Mouse (Mus musculus): ENCODE measurements around the gene Gm28042.

Gm28042 gene

DNA sequence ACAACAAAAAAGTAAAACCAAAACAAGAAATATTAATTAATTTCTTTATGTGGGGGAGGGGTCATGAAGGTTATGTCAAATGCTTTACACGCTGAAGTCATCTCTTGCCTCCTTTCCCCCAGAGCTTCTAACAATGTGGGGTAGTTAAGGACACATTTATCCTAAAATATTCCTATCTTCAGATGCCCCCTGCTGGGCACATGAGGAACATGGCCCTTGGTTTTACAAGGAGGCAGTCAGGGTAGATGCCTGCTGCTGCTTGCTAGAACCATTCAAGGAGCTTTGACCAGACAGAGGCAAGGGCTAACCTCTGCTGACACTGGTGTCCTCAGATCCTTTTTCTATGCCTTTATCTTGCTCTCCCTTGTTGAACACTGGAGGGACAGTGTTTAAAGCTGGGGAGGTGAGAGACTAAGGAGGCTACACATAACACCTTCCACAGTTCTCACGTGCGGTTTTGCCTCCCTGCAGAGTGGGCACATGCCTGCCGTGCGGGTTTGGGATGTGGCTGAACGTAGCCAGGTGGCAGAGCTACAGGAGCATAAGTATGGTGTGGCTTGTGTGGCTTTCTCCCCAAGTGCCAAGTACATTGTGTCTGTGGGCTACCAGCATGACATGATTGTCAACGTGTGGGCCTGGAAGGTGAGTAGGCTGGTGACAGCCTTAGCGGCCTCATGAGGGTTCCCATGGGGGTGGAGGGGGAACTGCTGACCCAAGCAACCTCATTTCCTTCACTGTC lies 15.7 kb upstream of the Gm28042 start:
- peak; percentile 29 to 50 for DNase-seq (ENCODE audit: low spot score in 2 of 2)

DNA sequence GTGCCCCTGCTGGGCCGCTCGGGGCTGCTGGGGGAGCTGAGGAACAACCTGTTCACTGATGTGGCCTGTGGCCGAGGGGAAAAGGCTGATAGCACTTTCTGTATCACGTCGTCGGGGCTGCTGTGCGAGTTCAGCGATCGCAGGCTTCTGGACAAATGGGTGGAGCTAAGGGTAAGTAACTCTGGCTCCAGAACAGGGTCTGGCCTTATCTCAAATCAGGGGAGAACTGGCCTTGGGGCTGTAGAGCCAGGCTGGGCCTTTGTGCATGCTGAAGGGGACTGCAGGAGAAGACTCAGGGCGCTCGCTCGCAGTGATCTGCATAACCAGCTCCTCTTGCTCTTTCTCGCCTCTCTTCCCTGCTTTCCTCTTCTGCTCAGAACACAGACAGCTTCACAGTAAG lies 14.4 kb upstream of the Gm28042 start:
- no peak for DNase-seq (ENCODE audit: low spot score in 2 of 2)

DNA sequence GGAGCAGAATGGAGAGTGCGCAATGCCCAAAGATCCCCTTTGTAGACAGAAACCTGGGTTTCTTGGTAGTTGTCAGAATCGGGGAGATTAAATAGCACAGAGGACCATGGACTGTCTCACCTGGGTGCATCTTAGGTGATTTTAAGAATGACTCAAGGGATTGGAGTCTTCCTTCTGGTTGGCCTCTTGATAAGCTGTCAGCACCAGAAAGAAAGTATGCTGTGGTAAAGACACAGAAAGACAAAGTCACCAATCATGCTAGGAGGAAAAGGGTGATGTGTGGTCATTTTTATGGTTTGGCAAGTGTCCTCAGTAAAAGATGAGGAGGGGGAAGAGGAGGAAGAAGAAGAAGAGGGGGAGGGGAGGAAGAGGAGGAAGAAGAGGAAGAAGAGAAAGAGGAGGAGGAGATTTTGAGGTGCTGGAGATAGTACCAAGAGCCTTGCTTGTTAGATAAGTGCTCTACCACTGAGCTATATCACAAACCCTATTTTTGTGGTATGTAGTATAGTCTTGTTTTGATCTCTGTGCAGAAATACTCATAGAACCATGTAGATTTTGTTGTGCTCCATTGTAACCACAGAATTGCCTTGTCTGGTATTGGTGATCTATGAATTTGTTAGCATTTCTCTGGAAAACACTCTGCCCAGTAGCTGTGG lies 13.3 kb upstream of the Gm28042 start:
- no peak for DNase-seq (ENCODE audit: low spot score in 2 of 2)

DNA sequence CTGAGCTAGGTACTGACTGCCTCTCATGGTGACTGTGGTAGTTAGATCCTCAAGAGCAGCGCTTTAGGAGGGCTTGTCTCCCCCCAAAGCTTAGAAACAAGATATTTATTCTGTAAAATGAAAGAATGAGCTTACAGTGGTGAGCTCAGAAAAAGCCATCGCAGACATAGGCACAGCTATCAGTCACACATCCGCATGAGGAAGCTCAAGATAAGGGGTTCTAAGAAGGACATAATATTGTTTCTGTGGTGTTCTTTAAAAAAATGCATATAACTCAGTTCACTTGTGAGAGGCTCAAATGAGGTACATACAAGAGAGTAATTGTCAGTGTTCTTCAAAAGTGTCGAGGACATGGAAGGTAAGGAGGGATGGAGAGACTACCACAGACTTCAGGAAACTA lies 11.4 kb upstream of the Gm28042 start:
- no peak for DNase-seq (ENCODE audit: low spot score in 2 of 2)

DNA sequence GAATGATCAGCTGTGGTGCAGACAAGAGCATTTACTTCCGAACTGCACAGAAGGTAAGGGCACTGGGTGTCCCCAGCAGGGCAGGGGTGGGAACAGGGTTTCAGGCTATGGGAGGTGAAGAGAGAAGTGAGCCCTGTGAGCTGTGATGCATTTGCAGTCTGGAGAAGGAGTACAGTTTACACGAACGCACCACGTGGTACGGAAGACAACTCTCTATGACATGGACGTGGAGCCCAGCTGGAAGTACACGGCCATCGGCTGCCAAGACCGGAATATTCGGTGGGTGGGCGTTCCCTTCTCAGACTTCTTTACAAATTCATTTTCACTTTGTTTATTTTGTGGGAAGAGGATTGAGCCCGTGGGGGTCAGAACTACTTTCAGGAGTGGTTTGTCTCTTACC lies 9.7 kb upstream of the Gm28042 start:
- no peak for DNase-seq (ENCODE audit: low spot score in 2 of 2)

DNA sequence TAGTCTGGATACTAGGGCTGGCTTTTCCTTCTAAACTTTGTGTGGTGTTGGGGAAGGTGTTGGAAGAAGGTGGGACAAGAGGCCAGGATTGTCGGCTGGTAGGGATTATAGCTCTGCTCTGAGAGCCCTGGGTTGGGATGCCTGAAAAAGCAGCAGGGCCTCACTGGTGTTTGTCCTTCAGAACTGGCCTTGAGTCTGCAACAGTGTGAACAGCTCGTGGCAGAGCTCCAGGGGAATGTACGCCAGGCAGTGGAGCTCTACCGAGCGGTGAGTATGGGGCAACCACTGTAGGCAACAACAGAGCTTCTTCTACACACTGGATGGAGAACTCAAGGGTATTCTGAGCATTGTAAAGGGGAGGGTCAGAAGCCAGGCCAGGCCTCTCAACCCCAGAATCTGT lies 3.0 kb upstream of the Gm28042 start:
- DNase-seq (ENCODE audit: low spot score in 2 of 2), result peak; percentile 38 to 55

DNA sequence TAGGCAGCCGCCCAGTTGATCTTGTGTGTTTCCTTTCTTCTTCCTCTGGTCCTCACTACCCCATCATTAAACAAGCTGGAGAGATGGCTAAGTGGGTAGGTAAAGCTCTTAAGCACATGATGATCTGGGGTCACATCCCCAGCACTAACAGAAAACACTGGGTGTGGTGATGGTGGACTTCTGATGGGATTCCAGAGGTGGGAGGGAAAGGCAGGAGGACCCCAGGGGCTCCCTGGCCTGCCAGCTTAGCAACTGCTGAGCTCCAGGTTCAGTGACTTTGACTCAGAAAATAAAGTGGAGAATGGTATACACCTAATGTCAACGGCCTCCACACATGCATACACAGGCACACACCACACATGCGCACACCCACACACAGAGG lies 648 bp downstream of the Gm28042 start:
- DNase-seq (ENCODE audit: low spot score in 2 of 2), result no peak

DNA sequence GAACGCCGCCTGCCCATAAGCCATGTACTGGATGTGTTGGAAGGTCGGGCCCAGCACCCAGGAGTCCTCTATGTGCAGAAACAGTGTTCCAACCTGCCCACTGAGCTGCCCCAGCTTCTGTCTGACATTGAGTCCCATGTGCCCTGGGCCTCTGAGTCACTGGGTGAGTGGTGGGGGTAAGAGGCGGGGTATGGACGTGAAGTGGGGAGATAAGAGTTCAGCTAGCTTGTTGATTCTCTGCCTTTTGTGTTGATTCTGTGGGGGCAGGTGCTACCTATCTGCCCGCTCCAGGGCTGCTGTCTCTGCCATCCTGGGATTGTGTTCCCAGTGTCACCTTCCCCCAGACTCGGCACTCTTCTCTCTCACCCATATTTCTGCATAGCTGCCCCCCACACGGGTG lies 3.1 kb downstream of the Gm28042 start:
- DNase-seq (ENCODE audit: low spot score in 2 of 2), result no peak

DNA sequence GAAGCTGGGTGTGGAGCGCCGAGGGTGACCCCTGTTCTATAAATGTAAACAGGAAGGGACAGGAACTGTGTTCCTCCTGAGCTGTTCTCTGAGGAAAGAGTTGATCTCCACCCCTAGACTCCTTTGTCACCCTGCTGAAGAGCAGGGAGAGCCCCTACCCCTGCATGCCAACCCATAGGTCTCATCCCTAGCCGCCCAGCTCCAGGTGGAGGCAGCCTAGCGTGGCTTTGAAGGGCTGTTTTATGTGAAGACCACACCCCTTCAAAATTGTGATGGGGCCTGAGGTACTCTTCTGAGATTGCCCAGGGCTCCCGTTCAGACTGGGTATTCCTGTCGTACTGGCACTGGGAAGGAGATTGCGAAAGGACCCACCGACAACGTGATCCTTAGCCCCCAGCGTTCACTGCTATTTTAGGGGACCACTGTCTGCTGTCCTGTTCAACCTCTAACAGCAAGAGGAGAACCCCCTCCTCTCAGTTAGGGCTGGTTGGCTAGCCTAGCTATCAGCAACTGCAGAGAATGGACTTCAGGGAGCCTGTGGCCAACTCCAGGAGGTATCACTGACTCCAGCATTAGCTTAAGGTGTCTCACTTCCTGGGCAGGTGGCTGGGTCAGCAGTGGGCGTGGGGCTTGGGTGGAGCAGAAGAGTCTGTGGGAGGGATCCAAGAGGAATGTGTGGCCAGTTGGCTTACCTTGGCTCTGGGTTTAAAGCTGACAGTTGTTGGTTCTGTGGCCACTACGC lies 5.6 kb downstream of the Gm28042 start, which contains the start of gene Pla2g4b:
Gene Pla2g4b, plus strand, starts transcription at position 692 of the 742 bp plus-strand sequence.
- DNase-seq (ENCODE audit: low spot score in 2 of 2), result no peak

DNA sequence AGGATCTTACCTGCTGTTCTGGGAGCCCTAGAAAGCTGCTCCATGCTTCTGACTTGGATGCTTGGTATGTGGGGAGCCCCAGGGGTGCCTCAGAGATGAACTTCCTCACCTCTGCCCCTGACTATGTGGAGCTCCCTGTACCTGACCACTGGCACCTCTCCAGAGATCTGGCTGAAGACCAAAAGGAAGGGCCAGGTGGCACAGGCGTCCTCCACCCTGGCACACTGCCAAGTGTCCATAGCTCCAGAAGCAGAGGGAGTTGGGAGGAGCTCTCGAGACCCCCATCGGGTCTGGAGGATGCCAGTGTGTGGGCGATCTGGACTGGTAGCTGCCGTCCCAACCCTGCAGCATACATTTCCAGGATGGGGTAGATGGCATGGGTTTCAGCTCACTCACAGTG lies 6.4 kb downstream of the Gm28042 start:
- no peak for DNase-seq (ENCODE audit: low spot score in 2 of 2)

DNA sequence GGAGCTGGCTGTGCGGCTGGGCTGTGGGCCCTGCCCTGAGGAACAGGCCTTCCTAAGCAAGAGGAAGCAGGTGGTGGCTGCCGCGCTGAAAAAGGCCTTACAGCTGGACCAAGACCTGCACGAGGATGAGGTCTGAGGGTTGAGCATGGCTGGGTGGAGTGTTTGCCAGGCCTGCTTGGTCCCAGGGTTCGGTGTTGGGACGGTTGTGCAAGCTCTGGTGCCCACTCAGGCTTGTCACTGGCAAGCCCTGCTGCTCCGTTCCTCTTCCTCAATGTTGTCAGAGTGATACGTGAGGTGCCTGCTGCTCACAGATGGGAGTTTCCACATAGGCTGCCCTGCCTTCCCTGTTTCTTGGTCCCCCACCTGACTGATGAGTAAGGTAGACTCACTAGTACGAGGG lies 10.5 kb downstream of the Gm28042 start:
- DNase-seq (ENCODE audit: low spot score in 2 of 2), result no peak

DNA sequence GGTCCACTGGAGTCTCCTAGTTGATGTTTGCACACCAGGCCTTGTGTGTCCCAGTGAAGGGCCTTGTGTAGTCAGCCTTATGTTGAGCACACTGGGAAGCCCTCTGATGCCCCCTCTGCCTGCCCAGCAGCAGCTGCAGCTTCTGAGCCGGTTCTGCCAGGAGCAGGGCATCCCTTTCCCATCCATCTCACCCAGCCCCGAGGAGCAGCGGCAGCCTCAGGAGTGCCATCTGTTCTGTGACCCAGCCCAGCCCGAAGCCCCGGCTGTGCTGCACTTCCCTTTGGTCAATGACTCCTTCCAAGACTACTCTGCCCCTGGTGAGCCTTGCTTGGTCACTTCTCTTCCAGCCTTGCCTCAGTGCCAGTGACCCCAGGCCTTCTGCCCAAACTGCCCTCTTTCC lies 13.7 kb downstream of the Gm28042 start:
- no peak for DNase-seq (ENCODE audit: low spot score in 2 of 2)

DNA sequence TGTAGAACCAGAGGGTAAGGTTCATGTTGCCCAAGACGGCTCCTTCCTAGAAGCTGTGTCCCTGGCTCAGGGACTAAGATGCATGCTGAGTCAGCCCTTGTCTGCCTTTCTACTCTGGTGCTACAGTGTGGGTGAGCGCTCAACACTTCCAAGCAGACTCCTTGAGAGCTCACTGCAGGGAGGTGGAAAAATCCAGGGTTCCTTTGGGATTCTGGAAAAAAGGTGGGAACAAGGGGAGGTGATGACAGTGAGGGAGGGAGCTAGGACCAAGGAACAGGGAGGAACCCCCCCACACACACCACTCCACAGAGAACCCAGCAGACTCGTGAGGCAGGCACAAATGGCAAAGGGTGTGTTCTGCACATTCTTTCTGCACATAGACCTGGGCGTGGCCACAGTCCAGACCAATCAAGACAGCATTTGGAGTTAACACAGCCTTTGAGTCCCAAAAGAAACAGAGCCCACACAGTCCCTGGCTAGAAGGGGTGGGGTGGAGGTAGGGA lies 16.9 kb downstream of the Gm28042 start:
- no peak for DNase-seq (ENCODE audit: low spot score in 2 of 2)

DNA sequence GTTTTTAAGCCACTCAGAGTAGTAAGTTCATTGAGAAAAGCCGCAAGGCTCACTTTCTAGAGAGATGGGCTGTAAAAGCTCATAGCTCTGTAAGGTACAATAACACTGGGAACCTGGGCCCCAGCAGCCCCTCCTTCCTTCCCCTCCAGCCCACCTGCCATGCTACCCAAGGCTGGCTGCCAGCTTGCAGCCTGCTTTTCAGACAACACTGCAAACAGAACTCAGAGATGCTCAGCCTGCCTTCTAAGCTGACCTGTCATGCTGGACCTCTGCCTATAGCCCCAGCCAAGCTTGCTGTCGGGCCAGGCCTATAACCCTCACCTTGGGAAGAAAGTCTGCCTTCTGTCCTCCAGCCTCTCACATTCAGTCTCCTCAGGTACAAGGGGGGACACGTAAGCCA lies 17.4 kb downstream of the Gm28042 start:
- no peak for DNase-seq (ENCODE audit: low spot score in 2 of 2)

DNA sequence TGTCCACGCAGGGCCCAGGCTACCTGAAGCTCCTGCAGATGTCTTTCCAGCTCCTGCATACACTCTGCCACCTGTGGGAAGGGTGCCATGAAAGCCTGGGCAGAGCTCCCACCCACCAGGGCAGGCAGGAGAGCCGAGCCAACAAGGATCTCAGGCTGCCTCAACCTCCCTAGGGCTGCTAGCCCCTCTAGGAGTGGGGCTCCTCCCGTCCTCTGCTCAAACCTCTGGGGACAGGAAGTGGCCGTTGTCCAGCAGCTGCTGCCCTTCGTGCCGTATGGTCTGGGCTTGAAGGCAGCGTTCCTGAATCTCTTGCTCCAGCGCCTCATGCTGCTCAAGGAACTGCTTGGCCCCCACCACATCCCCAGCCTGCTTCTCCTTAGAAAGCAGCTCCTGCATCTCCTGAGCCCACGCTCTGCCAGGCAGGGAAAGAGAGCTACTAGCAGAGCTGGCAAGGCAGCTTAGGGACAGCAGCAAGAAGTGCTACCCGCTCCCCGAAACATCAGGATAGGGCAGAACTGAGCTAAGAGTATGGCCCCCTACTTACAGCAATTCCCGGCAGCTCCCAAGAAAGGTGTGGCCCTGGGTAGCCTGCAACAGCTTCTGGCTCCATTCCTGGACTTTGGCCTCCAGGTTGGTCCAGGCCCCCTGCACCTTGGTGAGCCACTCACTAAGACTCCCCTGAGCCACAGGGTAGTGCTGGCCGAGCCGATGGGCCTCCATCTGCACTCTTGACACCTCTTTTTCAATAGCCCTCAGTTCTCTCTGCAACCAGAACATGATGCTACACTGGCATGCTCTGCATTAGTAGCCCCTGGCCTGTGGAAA lies 19.4 kb downstream of the Gm28042 start:
- no peak for DNase-seq (ENCODE audit: low spot score in 2 of 2)

DNA sequence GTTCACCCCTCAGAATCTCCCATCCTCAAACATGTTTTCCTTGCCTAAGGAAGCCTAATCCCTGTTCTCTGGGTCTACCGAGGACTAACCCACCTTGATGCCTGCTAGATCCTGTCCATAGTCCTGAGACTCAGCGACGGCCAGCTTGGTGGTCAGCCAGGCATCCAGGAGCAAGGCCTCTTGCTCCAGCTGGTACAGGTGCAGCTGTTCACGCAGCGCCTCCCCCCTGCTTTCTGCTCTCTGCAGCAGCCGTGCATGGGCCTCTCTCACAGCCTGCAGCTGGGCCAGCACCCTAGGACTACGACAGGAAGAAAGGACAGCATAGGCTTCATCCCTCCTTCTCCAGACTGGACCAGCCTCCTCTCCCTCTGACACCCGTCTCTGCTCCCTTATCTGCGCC lies 20.9 kb downstream of the Gm28042 start:
- DNase-seq (ENCODE audit: low spot score in 2 of 2), result no peak

DNA sequence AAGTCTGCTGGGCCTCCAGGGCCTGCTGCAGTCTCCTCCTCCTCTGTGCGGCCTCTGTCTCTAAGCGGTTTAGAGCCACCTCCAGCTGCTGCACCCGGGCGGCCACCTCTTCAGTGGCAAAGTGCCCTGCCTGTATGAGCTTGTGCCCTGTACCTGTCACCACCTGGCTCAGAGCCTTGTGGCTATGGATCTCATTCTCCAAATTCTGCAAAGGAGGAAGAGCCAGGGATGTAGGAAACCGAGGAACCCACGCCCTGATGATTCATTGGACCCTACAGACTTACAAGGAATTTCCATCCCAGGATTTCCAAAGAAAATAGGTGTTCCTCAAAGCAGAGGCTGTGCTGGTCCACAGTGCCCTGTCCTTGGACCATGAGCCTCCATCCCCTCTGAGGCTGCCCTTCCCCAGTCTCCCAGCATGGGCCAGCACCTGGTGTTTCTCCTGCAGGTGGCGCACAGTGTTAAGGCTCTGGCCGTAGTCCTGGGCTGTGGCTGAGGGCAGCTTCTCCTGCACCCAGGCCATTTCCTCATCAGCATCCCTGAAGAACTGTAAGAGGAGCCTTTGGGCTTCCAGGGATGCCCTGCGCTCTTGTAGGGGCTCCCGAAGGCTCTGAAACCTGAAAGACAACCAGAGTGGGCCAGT lies 22.5 kb downstream of the Gm28042 start:
- DNase-seq (ENCODE audit: low spot score in 2 of 2), result peak in 1 of 2 experiments; percentile 31

DNA sequence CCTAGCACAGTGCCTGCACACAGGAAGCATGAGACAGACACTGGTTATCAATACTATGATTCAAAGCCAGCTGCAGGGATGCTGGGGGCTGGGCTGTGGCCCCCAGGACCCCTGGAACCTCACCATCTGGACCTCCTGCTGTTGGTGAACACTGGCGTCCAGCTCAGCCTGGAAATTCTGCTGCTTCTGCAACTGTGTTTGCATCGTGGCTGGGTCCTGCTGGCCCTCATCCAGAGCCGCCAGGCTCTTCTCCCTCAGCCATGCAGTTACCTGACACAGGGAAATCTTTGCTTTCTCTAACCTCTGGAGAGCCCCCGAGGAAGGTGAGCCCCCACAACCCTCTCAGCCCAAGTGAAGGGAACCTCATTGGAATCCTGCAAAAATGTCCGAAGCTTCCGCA lies 24.1 kb downstream of the Gm28042 start:
- no peak for DNase-seq (ENCODE audit: low spot score in 2 of 2)

DNA sequence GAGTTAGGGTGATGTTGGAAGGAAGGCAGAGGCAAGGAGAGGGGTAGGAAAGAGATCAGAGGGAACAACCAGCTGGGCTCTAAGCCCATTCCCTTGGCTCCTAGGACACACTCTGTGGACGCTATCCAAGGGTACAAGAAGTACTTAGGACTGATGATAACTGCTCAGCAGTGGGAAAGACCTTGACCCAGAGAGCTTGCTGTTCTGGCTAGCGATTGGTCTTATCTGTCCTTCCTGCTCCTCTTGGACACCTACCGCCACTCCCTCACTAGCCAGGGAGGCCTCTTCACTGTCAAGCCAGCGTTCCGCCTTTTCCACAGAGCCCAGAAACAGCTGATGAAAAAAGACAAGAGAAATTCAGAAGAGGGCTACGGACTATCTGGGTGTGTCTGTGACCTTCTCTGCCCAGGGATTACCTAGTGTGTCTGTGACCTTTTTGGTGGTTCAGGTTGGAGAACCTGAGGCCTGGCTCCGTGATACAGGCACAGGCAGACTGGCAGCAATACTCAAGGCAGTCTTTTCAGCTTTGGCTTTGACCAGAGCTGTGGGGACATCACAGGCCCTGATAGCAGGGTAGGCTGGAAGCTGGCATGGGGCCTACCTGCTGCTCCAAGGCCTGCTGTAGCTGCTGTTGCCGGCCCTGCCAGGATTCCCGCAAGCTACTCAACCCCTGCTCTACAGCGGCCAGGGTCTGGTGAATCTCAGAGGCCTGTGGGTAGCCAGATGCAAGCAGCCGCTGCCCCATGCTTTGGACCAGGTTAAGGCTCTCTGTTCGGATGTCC lies 27.7 kb downstream of the Gm28042 start:
- DNase-seq (ENCODE audit: low spot score in 2 of 2), result peak; percentile 49 to 65

DNA sequence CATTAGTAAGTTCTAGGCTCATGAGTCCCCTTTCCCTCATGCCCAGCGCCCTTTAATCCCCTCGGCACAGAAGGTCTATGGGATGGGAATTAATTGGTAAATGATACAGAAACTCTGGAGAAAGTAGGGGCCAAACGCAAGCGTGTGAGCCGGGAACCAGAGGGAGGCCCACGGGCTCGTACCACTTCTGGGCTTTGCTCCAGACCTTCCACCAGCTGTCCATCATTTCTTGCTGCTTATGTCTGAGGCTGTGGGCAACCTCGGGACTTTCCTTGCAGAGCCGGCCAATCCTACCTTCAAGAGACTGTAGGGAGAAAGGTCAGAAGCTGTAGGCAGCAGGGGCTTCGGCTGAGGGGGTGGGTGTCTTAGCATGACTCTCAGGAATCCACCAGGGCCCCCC lies 28.6 kb downstream of the Gm28042 start:
- no peak for DNase-seq (ENCODE audit: low spot score in 2 of 2)

DNA sequence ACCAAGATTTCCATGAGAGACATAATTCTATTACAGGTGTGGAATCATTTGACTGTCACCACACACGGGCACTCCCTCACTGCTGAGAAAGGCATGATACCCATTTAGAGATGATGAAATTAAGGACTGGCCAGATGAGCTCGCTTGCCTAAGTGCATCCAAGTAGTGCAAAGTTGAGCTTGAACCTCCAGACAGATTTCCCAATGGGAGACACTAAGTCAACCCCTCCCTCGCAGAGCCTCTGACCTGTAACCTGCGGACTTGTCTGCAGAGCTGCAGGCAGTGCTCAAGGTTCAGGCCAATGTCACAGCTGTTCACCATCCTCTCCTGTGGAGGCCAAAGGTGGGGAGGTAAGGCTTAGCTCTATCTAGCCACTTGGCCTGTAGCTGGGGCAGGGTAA lies 31.5 kb downstream of the Gm28042 start:
- DNase-seq (ENCODE audit: low spot score in 2 of 2), result no peak

All from heart, adult 9 months (tissue).